Mouse (Mus musculus) adrenal gland (tissue): ENCODE measurements around the gene Znrf1.

Experiments
- intact Hi-C: fragments of 180-260 bp; cut with DNase I; formaldehyde crosslinking; loops from one replicate; pipeline ENCODE4 v1.15.1; 2025

Gene Znrf1

DNA sequence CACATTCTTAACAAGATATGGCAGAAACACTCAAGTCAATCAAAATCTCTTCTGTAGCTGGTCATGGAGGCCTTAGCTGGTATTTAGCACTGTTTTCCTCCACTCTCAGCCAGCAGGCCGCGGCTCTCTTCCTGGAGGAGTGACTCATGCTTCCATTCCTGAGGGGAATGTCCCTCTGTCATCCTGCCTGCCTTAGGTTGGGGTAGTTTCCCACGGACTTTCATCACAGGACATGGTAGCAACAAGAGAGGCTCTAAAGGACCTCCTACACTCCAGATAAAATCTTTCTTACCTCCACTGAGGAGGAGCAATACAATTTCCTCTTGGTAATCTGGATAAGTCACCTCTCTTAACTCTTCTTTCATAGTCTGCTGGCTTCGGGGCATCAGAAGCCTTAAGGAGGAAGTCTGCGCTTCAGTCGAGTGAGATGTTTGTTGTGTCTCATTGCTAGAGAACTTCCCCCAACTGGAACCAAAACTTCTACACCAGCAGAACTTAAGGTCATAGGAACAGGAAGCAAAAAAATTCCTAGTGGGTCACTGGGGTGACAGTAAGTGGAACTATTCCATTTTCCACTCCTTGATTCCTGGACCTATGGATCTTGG lies 123.0 kb downstream of the Znrf1 start:
- intact Hi-C loops, result no loop called here

DNA sequence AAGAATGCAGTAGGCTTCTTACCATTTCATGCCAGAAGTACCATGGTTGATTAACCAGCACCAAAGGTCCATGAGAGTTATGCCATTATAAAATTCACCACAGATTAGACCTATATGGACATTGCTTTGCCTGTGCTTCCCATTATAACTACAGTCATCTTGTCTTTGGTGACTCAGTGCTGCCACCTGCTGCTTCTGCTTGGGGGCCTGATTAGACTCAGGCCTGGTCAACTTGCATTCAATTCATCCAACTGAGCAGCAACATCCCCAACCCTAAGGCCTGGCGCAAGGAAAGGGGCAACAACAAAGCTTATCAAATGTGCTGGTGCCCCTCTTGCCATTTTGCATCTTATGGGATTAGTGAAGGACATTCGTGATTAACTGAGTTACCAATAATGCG lies 126.6 kb downstream of the Znrf1 start:
- intact Hi-C loops, result loop anchor here (10.0 kb wide), 1 partner anchor 318 kb away; no protein-coding TSS in a partner anchor

DNA sequence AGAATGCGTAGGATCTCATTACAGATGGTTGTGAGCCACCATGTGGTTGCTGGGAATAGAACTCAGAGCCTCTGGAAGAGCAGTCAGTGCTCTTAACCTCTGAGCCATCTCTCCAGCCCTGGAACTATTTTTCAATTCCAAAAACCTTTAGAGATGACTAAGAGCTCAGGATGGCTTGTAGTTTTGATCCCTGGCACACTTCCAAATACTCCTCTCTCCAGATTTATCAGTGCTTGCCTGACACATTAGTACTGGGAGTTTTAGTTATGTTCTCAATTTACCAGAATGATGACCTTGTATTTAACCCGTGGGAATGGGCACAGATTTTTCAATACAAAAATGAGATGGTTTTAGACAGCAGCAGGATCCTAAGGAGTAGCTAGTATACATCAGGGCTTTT lies 130.9 kb downstream of the Znrf1 start:
- intact Hi-C loops, result loop anchor here (10.0 kb wide), 1 partner anchor 322 kb away; no protein-coding TSS in a partner anchor
